Mouse (Mus musculus): ENCODE results near the gene Gna13.
A peak's percentile ranks its signal among the peaks of the same experiment; 100 is the strongest.
"Not testable (repeated sequence)": the region's sequence is repeated elsewhere in the genome, so short reads cannot be mapped to it uniquely, and the experiment has no call there.

Gna13 gene

DNA sequence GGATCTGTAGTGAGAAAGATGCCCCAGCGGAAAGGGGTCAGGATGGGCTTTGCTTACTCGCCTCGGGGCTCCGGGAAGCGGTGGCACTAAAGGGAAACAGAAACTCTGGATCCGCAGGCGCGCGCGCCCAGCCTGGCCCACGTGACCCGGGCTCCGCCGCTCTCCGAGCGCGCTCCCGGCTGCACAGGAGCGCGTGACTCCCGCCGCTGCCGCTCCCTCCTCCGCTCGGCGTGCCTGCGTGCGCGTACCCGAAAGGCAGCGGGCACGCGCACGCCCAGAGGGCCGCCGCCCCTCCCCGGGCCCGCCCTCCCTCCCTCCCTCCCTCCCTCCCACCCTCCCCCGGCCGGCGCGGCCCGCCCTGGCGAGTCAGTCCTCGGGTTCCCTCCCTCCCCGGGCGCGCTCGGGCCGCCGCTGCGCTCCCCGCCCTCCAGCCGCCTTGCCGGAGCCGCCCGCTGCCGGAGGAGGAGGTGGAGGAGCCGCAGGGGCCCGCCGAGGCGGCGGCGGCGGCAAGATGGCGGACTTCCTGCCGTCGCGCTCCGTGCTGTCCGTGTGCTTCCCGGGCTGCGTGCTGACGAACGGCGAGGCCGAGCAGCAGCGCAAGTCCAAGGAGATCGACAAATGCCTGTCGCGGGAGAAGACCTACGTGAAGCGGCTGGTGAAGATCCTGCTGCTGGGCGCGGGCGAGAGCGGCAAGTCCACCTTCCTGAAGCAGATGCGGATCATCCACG, at the start of gene Gna13:
TSS of gene Gna13 (plus strand) at position 369 of the 728 bp plus-strand sequence.
- DNase-seq (ENCODE audit: low spot score), result peak; percentile 88

DNA sequence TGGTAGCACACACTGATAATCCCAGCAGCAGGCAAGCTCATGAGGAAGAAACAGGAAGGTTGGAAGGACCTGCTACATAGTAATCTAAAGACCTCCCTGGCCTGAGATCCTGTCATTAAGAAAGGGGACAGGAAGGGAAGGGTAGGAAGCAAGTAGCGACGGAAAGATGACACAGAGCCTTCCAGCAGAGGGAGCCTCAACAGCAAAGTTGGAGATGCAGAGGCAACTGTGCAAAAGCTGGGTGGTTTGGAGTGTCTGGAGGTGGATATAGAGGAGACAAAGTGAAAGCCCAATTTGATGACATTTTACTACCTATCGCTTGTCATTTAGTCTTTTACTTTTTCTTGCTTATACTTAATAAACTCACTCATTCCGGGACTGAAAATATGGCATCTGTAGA, 45.7 kb upstream of the Gna13 start:
- DNase-seq (ENCODE audit: low spot score), result no peak

DNA sequence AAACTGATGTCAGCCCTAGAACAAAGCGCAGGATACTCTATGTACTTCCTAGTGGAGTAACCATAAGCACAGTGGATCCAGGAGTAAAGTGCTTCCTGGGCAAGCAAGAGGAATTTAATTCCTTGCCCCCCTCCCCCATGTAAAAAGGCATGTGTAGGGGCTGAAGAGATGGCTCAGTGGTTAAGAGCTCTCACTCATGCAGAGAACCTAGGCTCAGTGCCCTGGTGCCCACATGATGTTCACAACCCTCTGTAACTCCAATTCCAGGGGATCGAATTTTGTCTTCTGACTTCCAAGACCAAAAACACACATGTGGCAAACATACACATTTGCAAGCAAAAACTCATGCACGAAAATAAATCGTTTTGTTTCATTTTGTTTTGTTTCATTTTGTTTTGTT, 43.2 kb upstream of the Gna13 start:
- DNase-seq (ENCODE audit: low spot score), result no peak

DNA sequence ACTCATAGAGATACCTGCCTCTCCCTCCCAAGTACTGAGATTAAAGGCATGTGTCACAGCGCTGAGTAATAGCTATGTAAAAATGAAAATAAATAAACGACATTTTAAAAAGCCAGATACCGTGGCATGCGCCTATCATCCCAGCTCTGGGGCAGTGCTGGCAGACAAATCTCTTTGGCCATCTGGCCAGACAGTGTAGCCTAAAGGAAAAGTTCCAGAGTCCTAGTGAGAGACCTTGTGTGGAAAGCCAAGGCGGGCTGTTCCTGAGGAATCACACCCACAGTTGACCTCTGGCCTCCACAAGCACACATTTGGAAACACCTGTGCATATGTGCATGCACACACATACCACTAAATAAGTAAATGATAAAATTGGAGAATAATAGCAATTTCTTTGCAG, 42.7 kb upstream of the Gna13 start:
- DNase-seq (ENCODE audit: low spot score), result no peak

DNA sequence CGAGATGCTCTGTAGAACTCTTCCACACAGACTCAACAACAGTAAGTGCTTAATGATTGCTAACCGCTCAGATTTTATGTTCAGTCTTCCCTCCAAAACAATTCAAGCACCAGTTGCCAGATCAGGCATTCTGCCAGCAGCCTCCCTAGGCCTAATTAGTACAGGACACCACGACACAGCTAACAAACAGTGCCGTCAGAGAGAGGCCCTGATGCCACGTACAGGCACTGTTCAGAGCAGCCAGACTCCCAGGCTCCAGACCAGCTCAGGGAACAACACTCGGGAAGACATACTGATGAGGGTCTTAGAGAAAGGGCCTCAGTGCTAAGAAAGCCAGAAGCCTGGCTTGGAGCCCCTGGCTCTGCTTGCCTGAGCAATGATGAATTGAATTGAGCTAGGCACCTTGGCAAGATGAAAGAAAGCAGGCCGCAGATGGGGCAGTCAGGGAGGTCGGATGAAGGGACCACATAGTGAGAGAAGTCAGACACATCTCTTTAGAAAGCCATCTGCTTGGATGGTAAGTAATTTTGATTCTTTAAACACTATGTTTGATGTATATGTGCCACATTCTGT, 42.2 kb upstream of the Gna13 start:
- DNase-seq (ENCODE audit: low spot score), result no peak

DNA sequence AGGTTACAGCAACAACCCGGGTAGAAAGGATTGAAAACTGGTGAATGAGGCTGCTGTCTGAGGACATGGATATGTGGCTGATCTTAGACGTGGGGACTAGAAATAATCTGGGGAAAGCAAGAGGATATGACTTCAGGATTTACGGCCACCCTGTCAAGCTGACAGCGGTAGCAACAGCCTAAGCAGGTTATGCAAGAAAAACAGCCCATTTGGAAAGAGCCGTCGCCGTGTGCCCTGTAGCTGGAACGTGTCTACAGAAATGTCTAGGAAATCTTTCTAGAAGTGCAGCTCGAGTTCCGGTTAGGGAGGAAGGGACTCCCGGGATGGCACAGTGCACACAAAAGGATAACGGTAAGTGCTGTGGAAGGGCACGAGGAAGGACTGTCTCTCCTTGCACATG, 36.4 kb upstream of the Gna13 start:
- DNase-seq (ENCODE audit: low spot score), result no peak

DNA sequence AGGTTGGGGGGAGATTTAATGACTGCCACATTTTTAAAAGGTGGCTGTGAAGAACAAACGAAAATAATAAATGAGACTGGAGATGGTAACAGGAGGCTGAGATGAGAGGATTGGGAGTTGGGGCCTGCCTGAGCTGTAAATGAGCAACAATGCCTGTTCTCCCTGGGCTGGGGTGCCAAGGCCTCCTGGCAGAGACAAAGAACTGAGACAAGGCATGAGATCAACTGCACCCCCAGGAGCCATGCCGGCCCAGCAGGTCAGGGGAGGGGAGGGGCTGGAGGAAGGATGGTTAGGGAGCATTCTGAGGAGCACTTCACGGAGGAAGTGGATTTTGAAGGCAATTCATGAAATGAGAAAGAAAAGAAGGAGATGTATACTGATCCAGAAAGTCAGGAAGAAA, 35.2 kb upstream of the Gna13 start:
- DNase-seq (ENCODE audit: low spot score), result no peak

DNA sequence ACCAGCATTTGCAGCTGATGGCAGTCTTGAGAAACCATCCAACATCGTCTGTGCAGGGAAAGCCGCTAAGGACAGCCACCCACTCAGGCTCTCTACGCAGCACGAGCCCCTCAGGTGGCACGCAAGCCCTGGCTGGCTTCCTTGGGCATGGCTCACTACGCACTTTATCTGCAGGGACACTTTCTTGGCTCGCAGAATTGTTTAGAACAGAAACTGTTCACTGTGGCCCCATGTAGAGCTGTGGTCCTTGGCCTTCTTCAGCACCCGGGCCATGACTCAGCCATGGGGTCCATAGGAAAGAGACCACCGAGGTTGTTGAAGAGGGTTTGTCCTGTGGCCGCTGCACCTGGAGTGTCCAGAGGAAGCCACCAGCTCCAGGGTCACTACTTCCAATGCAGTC, 34.7 kb upstream of the Gna13 start:
- DNase-seq (ENCODE audit: low spot score), result no peak

DNA sequence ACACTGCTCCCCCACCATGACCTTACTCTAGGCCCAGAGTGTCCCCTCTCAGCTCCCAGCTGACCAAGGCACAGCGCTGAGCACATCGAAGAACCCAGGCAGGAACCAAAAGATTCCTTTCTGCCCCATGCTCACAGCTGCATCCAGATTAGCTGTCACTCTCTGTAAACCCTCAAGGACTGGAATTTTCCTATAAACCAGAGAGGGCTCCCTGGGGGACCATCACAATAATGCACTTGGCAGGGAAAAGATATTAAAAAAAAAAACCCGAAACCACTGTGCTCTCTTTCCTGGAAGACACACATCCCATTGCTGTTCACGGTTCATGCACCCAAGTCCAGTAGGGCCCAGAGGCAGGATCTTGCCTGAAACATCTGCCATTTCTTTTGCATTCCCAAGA, 33.3 kb upstream of the Gna13 start:
- no peak for DNase-seq (ENCODE audit: low spot score)

DNA sequence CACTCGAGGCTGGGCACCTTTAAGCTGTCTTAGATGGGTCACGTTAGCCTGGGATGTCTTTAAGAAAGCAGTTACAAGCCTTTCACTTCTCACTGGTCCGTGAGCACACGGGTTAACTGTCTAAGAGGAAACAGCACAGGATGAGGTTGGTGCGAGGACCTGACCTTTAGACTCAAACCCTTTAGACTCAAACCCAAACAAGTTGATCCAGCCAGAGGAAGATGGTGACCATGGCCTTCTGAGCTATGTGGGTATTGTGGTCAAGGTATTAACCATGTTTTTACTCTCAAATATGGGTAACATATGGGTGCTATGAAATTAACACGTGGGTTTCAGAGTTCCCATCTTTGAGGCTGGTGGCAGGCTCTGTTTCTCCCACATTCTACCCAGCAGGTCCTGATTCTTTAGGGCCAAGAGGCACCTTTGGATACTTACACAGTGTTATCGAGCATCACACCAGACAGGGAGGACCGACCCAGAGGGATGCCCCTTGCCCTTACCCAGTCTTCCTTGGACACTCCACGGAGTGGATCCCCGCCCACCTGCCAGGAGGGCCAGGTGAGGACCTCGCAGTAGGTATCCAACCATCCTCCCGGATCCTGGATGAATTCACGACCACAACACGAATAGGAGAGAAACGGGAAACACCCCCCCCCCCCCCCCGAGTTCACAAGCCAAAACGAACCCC, 31.8 kb upstream of the Gna13 start:
- no peak for DNase-seq (ENCODE audit: low spot score)

DNA sequence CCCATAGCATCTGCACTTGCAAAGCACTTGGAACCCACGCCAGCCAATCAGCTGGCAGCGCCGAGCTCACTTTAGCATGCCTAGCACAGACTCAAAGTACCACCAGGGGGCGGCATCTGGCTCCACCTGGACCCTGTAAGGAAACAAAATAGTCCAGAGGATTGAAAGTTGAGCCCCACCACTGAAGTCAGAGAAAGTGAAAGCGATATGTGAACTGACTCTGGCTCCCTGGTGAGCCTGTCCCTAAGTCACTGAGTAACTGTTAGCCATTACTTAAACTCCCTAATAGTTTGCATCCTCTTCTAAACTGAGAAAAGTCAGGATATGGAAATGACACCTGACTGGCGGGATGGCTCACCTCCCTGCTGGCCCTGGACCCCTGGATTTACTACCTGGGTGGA, 31.2 kb upstream of the Gna13 start:
- DNase-seq (ENCODE audit: low spot score), result peak; percentile 93

DNA sequence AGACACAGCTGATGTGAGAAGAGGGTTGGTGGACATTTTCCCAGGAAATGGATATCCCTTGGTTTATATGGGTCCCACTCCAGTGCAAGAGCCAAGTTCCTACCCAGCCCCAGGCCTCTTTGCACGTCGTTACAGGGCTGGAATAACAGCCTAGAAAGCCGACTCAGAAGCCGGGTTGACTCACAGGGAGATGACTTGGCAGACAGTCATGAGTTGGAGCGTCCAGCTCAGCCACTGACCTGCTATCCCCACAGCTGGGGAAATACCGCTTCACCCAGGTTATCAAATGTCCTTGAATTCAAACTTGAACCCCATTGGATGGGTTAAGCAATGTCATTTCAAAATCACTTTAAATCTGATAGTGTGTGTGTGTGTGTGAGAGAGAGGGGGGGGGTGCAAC, 29.9 kb upstream of the Gna13 start:
- DNase-seq (ENCODE audit: low spot score), result no peak

DNA sequence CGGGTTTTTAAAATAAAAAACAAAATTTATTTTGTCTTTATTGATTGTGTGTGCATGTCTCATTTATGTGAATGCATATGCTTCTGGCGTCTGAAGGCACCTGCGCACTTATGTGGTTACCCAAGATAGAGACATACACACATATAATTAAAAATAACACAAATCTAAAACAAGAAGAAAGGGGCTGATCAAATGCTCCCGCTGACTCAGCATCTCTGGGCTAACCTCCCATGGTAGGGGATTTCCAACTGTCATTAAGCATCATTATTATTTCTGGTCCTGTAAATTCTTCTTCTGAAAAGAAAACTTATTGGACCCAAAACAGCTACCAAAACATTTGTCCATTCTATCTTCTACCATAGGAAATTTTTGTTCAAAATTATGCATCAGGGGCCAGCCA, 27.9 kb upstream of the Gna13 start:
- DNase-seq (ENCODE audit: low spot score), result no peak

DNA sequence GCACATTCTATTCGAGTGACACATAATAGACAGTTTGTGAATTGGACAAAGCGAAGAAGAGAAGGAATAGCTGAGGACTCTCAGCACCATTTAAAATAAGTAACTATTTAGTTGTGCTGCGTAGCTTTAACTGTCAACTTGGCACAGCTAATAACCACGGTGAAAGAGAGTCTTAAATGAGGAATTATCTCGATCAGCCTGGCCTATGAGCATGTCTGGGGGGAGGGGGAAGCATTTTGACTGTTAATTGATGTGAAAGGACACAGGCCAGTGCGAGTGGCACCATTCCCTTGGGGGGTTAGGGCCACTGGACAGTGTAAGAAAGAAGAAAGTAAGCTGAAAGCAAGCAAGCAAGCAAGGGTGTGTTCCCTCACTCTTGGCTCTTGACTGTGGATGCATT, 26.7 kb upstream of the Gna13 start:
- no peak for DNase-seq (ENCODE audit: low spot score)

DNA sequence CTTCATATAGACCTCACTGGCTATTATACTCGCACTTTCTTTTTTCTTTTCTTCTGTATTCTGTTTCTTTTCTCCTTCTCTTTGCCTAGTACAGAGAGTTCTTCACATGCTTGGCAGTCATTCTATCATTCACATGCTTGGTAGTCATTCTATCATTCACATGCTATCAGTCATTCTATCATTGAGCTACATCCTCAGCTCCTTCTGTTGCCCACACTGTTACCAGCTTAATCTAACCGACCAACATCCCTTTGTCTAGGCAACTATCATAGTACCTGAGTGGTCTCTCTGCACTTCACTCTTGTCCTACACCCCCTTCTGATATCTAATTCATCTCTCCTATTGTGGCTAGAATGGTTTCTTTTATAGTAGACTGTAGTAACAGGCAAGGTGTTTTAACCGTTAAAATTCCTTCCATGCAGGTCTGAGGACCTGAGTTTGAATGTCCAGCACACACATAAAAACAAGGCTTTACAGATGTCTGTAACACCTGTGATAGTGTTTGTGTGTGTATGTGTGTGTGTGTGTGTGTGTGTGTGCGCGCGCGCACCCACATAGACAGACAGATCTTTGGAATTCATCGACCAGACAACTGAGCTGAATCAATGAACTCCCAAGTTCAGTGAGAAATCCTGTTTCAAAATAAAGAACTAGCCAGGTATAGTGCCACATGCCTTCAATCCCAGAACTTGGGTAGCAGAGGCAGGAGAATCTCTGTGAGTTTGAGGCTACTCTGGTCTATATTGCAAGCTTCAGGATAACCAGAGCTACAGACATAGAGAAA, 23.3 kb upstream of the Gna13 start:
- DNase-seq (ENCODE audit: low spot score), result no peak

DNA sequence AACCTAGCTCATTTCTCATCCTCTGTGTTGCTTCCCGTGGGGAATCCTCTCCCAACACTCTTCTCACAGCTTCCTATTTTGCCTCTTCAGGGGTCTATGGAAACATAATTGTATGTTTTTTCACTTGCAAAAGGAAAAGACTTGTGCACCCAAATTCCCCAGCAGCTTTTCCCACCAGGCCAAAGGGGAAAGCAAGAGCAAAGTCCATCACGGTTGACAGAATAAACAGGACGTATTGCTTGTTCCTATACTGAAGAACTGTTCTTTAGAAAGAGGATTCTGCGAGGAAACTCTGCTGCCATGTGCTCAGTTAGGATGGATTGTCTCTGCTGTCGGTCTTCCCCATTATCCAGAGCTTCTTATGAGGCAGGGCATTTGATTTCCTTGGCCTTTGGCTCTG, 22.1 kb upstream of the Gna13 start:
- DNase-seq (ENCODE audit: low spot score), result no peak

DNA sequence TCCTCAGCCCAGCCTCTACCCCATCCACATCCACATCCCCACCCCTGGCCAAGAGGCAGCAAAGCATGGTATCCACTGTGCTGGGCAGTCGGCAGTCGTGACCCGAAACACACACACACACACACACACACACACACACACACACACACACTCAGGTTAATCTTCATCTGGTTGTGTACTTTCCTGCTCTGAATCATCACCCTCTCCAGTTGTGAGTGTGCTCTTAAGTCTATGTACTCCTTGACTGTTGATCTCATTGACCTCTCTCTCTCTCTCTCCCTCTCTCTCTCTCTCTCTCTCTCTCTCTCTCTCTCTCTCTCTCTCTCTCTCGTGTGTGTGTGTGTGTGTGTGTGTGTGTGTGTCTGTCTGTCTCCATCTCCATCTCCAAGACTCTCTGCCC, 20.0 kb upstream of the Gna13 start:
- not testable (repeated sequence) for DNase-seq (ENCODE audit: low spot score)

DNA sequence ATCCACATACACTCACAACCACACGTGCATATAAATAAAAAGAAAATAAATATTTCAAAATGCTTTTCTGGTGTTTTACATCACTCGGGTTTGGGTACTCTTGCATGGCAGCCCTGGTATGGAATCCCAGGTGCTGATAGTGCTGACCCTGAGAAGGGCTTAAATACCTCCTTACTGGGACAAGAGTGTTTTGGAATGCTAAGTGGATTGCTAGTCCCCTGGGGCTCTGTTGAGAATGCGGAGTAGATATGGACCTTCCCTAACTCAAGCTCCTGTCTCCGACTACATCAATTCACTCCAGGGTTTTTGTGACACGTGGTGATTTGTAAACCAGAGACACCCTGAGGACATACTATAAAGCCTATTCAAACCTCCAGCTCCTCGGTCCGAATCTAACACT, 19.1 kb upstream of the Gna13 start:
- no peak for DNase-seq (ENCODE audit: low spot score)

DNA sequence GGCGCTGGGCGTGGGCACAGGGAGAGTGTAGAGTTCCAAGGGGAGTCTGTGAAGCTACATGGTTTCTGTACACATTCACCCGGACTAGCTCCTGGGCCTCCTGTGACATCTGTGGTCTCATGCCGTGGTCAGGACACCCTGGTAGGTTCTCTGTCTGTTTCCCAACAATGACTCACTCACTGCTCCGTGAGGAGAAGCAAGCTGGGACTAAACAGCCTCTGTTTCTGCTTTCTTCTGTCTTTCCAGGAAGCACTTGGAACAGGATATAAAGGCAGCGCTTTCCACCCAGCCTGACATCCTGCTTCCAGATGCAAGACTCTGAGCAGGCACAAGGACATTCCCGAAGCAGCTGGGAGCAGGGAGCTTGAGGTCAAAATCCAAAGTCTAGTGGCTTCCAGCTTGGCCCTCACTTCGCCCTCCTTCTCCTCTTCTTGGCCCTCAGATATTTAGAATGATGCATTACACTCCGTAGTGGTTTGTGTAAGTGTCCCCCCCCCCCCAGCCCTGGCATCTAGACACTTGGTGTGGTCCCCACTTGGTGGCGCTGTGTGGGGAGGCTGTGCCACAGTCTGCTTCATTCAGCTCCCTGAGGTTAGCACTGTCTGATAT, 18.5 kb upstream of the Gna13 start:
- DNase-seq (ENCODE audit: low spot score), result no peak

DNA sequence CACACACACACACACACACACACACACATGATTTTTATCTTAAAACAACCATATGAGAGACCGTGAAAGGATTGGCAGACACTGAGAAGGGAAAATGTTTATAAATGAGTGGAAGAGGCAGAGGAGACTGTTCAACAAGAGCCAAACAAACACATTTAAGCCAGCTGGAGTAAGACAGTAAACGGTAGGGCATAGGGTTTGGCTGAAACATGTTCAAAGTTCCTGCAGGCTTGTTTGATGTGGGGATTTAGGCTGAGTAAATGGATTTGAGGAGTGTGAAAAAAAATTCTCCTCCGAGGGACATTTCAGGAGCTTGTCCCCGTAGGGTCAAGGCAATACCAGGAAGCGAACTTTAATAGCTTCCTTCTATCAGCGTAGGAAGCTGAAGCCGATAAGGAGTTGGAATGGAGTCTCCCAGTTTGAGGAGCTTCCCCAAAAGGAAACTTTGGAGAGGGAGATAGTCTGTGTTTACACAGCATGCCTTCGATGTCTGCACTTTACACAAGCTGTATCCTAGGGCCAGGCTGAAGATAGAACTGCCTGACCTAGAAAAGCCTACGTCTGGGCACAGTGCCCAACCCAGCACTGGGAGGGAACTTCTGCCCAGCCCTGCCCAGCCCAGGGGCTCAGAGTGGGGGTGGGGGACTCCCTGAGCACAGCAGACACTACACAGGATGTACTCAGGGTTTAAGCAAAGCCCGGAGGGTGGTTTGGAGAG, 15.2 kb upstream of the Gna13 start:
- no peak for DNase-seq (ENCODE audit: low spot score)

DNA sequence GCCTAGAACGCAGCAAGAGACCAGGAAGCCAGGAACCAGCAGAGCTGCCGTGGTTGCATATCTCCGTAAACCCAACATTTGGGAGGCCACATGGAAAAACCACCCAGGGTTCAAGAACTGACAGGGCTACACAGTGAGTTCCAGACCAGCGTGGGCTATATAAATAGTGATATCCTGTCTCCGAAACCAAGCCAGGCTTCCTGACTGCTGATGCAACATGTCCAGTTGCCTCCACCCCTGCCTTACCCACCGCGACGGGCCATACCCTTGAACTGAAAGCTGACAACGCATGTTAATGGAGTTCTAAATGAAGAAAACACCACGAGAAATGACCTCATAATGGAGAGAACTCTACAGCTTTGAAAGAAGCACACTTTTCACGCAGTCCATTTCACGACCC, 14.2 kb upstream of the Gna13 start:
- no peak for DNase-seq (ENCODE audit: low spot score)
